Mouse (Mus musculus) CH12.LX (cell line): ENCODE data around the gene Rps6ka4.

Experiments
- CHD2 ChIP-seq: IDR thresholded peaks from 2 replicates; pipeline ENCODE4 v1.6.1; 2011; ENCODE audit warnings: low read length, improper control_type of control experiment
- CTCF ChIP-seq, 2 experiments: IDR thresholded peaks in 1 of 2; conservative IDR thresholded peaks in 1 of 2; 2 replicates each; pipeline ENCODE4 v1.5.1; 2011 to 2012; ENCODE audit warnings: low read depth in 2 of 2, low read length in 2 of 2, improper control_type of control experiment in 1 of 2, inconsistent platforms in 1 of 2, mild to moderate bottlenecking in 1 of 2, moderate library complexity in 1 of 2
- NELFE ChIP-seq: IDR thresholded peaks from 2 replicates; pipeline ENCODE4 v1.6.1; 2011; ENCODE audit warnings: low read depth, low read length, improper control_type of control experiment
- UBTF ChIP-seq: IDR thresholded peaks from 2 replicates; pipeline ENCODE4 v1.6.1; 2012; ENCODE audit warnings: low read depth, mild to moderate bottlenecking, inconsistent platforms, low read length, improper control_type of control experiment, moderate library complexity
- USF2 ChIP-seq: conservative IDR thresholded peaks from 2 replicates; pipeline ENCODE4 v1.6.1; 2011; ENCODE audit warnings: low read depth, low read length, improper control_type of control experiment
- ZMIZ1 ChIP-seq: IDR thresholded peaks from 2 replicates; pipeline ENCODE4 v1.6.1; 2012; ENCODE audit warnings: low read depth, mild to moderate bottlenecking, inconsistent platforms, low read length, improper control_type of control experiment

- TF ChIP-seq UBTF (no peak), CHD2 (no peak), USF2 (no peak), NELFE (no peak), CTCF (conservative IDR thresholded peaks at IDR 0.05 in 1 of 2, IDR thresholded peaks at IDR 0.05 in 1 of 2; ENCODE audit: low read depth in 2 of 2, low read length in 2 of 2) (no peak), ZMIZ1 (no peak)
Measured at GRCm38 (mm10) chr19:6860706-6861105, 20.3 kb upstream of the Rps6ka4 start.
